21 mouse cellular contexts compared by ENCODE assay signal in genomic region chr7:43613816-43614551, GRCm38 (mm10). TPM values are rescaled to one million over a fixed set of nuclear protein-coding genes. Genes with fewer than 3 reads are reported as not detected.
"Had no signal": no experiment of that assay in that cellular context is flagged by ENCODE, and none has a peak within 500 bp of the region (broad histone marks: within the 10 kb centered on the region; RNA-seq: fewer than 3 reads in every experiment).

No protein-coding gene starts in this region.

- H3K4me2 ChIP-seq: intestine, embryonic 15.5 days; midbrain, embryonic 12.5 days; neural tube, embryonic 15.5 days; stomach, embryonic 15.5 days had no signal

- DNase-seq: kidney, adult 18-20 months; kidney, postnatal 25 days; lung, adult 2 months; lung, postnatal 36 days; thymus, adult 2 months; thymus, postnatal 36 days had no signal

- H3K9me3 ChIP-seq: intestine, embryonic 15.5 days; limb, embryonic 10.5 days; megakaryocyte, embryonic 14.5 days; midbrain, embryonic 12.5 days; neural tube, embryonic 15.5 days; stomach, embryonic 15.5 days had no signal

- H3K9ac ChIP-seq: intestine, embryonic 15.5 days; liver, embryonic 14.5 days; midbrain, embryonic 12.5 days; neural tube, embryonic 15.5 days; stomach, embryonic 15.5 days had no signal

- H3K4me3 ChIP-seq: intestine, embryonic 15.5 days; left cerebral cortex, adult 2 months; limb, embryonic 10.5 days; megakaryocyte, embryonic 14.5 days; midbrain, embryonic 12.5 days; myocyte; neural tube, embryonic 15.5 days; stomach, embryonic 15.5 days had no signal

- ATAC-seq: intestine, embryonic 15.5 days; lung, postnatal 0 days had no signal

- H3K27ac ChIP-seq: intestine, embryonic 15.5 days; left cerebral cortex, adult 2 months; limb, embryonic 10.5 days; liver, embryonic 14.5 days; midbrain, embryonic 12.5 days; neural tube, embryonic 15.5 days; stomach, embryonic 15.5 days had no signal

- H3K27me3 ChIP-seq: intestine, embryonic 15.5 days; midbrain, embryonic 12.5 days; neural tube, embryonic 15.5 days; stomach, embryonic 15.5 days had no signal

- H3K4me1 ChIP-seq: intestine, embryonic 15.5 days; limb, embryonic 10.5 days; megakaryocyte, embryonic 14.5 days; midbrain, embryonic 12.5 days; neural tube, embryonic 15.5 days; stomach, embryonic 15.5 days had no signal

- H3K36me3 ChIP-seq: intestine, embryonic 15.5 days; limb, embryonic 10.5 days; midbrain, embryonic 12.5 days; neural tube, embryonic 15.5 days; stomach, embryonic 15.5 days had no signal

RNA-seq across cellular contexts. Expression of gene Zfp819, which starts 7.0 kb away (rescaled TPM):
- polyA plus RNA-seq: lung, adult 2 months; myocyte; stomach, embryonic 15.5 days had no signal

RNA-seq across cellular contexts. Expression of gene Ceacam18, which starts 20.5 kb away (rescaled TPM):
- total RNA-seq: left cerebral cortex, adult 2 months; midbrain, postnatal 0 days had no signal
- polyA plus RNA-seq: kidney, embryonic 16.5 days; limb, embryonic 10.5 days; limb, embryonic 14.5 days; lung, adult 2 months; midbrain, embryonic 12.5 days; midbrain, postnatal 0 days; myocyte; neural tube, embryonic 11.5 days; neural tube, embryonic 15.5 days; spleen, adult 2 months had no signal

RNA-seq across cellular contexts. Expression of gene Siglece, which starts 46.0 kb away (rescaled TPM):
- total RNA-seq: midbrain, postnatal 0 days had no signal
- polyA plus RNA-seq: midbrain, postnatal 0 days; myocyte had no signal
